Mouse (Mus musculus) heart, postnatal 0 days (tissue): ENCODE data around the gene Akap9.

ENCODE experiments used
- CTCF ChIP-seq: IDR thresholded peaks from 2 replicates; pipeline ENCODE4 v1.5.1; 2016; ENCODE audit warnings: antibody characterized with exemption, control low read depth, low read depth
- EP300 ChIP-seq: IDR thresholded peaks from 2 replicates; pipeline ENCODE4 v1.6.1; 2016; ENCODE audit warnings: antibody characterized with exemption, low read depth

DNA sequence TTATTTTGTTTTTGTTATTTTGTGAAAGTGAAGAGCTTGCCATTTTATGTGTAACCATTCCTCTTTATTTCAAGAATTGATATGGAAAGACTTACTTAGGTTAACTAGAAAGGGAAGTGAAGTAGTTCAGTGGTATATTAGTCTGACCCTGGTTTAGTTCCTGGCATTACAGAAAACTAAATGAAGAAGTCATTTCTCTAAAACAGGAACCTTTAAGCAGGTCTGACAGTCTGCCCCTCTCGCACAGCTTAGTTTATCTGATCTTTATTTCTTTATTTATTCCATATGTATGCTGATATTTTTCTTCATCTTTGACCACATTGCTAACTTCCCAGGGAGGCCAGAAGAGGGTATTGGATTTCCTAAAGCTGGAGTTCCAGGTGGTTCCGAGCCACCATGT, 113.1 kb downstream of the Akap9 start:
- no peak for TF ChIP-seq CTCF
- no peak for TF ChIP-seq EP300
